ENCODE assay signal across 23 mouse cellular contexts in the genomic region with DNA sequence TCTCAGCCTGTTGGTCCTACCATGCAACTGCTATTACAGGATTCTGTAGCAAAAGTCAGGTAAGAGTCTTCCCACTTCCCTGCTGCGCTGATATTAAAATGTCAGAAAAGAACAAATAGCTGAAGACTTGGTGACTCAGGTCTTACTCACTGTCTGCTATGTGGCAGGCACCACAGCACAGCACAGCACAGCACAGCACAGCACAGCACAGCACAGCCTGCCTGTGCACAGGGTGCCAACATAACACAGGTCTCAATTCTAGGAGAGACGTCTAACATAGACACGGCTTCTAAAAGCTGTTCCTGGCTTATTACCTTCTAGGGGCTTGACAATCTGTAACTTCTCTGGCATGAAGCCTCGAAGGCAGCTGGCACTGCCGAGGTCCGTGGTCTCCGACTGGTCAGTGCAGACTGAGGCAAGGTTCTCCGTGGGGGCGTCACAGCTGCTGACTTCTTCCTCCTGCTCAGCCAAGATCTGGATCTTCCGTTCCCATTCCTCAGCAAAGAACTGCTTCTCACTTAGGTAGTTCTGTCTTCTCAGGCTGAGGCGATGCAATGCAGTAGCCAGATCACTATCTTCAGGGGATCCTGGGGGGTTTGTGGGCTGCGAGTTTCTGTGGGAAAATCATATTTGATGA.
DNase-seq lines count a peak whose midpoint lies in the region; ATAC-seq lines count a peak whose summit lies in the region.
"Had no signal": no experiment of that assay in that cellular context is flagged by ENCODE, and none has a peak within 500 bp of the region (broad histone marks: within the 10 kb centered on the region; RNA-seq: fewer than 3 reads in every experiment).

No protein-coding gene starts in this region.

- 90% methylated on average over 12 of the region's 12 CpGs for WGBS in hindbrain, embryonic 16.5 days

- H3K9ac ChIP-seq in hindbrain, embryonic 16.5 days (ENCODE audit: low read depth, low read length), result no peak overlapping the region
- H3K9ac ChIP-seq: heart, embryonic 13.5 days; liver, embryonic 13.5 days; neural tube, embryonic 15.5 days had no signal

- H3K4me1 ChIP-seq in hindbrain, embryonic 16.5 days (ENCODE audit: control insufficient read depth, insufficient read depth, low read depth, low read length), result no peaks in the 10 kb centered on the region
- H3K4me1 ChIP-seq: heart, embryonic 13.5 days; liver, embryonic 13.5 days; neural tube, embryonic 15.5 days had no signal

- H3K9me3 ChIP-seq in hindbrain, embryonic 16.5 days (ENCODE audit: control insufficient read depth, low read length), result no peaks in the 10 kb centered on the region
- H3K9me3 ChIP-seq: heart, embryonic 13.5 days; liver, embryonic 13.5 days; neural tube, embryonic 15.5 days had no signal

- no peak for ATAC-seq in hindbrain, embryonic 16.5 days
- ATAC-seq: intestine, postnatal 0 days; Patski had no signal

- DNase-seq in frontal cortex, postnatal 36 days (ENCODE audit: low spot score in 2 of 2), result peak; percentile 29 to 31
- DNase-seq in frontal cortex, postnatal 25 days (ENCODE audit: low spot score in 2 of 2), result no peak
- peak; percentile 26 to 39 for DNase-seq in right cerebral cortex, adult 2 months (ENCODE audit: low spot score in 2 of 2)
- DNase-seq in right cerebral cortex, postnatal 4 days, result no peak
- peak; percentile 73 for DNase-seq in brain, adult 2 months (ENCODE audit: low read depth, low spot score)
- peak; percentile 16 for DNase-seq in telencephalon, adult 2 months (ENCODE audit: low read depth, low spot score)
- DNase-seq: adrenal gland, adult 8-10 months; cerebellum, adult 9-11 months; gastrocnemius, postnatal 36 days; heart, adult 2 months; heart, postnatal 14 days; kidney, postnatal 25 days; liver, embryonic 13.5 days; lung, adult 2 months; lung, postnatal 14 days; thymus, adult 2 months; thymus, postnatal 4 days had no signal

- no peak overlapping the region for H3K27ac ChIP-seq in hindbrain, embryonic 16.5 days (ENCODE audit: low read depth, low read length)
- H3K27ac ChIP-seq: heart, adult 2 months; heart, embryonic 13.5 days; liver, embryonic 13.5 days; neural tube, embryonic 15.5 days had no signal

- no peak overlapping the region for H3K4me3 ChIP-seq in hindbrain, embryonic 16.5 days (ENCODE audit: low read length)
- H3K4me3 ChIP-seq: heart, adult 2 months; heart, embryonic 13.5 days; liver, embryonic 13.5 days; neural tube, embryonic 15.5 days had no signal

- no peaks in the 10 kb centered on the region for H3K27me3 ChIP-seq in hindbrain, embryonic 16.5 days (replicated peaks; ENCODE audit: control insufficient read depth, insufficient read depth, low read length)
- H3K27me3 ChIP-seq: heart, embryonic 13.5 days; liver, embryonic 13.5 days; neural tube, embryonic 15.5 days; Patski had no signal

- no peak overlapping the region for H3K4me2 ChIP-seq in hindbrain, embryonic 16.5 days (ENCODE audit: low read length)
- H3K4me2 ChIP-seq: heart, embryonic 13.5 days; liver, embryonic 13.5 days; midbrain, embryonic 11.5 days; neural tube, embryonic 15.5 days had no signal

- peaks cover 36% of the 10 kb centered on the region for H3K36me3 ChIP-seq in hindbrain, embryonic 16.5 days (ENCODE audit: control insufficient read depth, insufficient read depth, low read length)

Comparison
In these comparisons a context has a peak if more than half of its experiments do, and no peak if none do; other contexts are left out.
1. DNase-seq: peak in frontal cortex, postnatal 36 days (2 of 2), right cerebral cortex, adult 2 months (2 of 2), brain, adult 2 months (single experiment) and telencephalon, adult 2 months (single experiment); none in frontal cortex, postnatal 25 days (0 of 2) and right cerebral cortex, postnatal 4 days (single experiment).